ENCODE assay signal across 9 mouse cellular contexts in the genomic region with DNA sequence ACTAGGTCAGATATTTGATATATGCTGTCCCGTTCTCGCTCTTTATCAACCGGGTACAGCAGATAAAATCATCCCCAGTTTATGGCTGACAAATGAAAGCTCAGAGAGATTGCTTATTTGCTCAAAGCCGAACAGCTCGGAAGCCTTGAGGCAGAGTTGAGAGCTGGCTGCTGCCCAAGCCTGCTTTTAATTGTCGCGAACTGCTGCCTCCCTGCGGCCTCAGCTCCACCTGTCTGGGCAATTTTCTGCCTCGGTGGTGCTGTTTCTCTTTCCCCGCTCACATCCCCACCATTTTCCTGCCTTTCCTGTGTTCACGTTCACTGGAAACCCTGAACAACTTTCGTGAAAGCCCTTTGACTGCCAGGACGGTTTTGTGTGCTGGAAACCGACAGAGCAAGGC. TPM values are rescaled to one million over a fixed set of nuclear protein-coding genes. Genes with fewer than 3 reads are reported as not detected.
DNase-seq lines count a peak whose midpoint lies in the region; ATAC-seq lines count a peak whose summit lies in the region.
"Had no signal": no experiment of that assay in that cellular context is flagged by ENCODE, and none has a peak within 500 bp of the region (broad histone marks: within the 10 kb centered on the region; RNA-seq: fewer than 3 reads in every experiment).

No protein-coding gene starts in this region.

- H3K4me1 ChIP-seq in heart, embryonic 13.5 days, result peaks cover 28% of the 10 kb centered on the region
- peaks cover 19% of the 10 kb centered on the region for H3K4me1 ChIP-seq in heart, embryonic 10.5 days

- peak overlapping the region; percentile 56 for H3K9ac ChIP-seq in heart, embryonic 13.5 days
- H3K9ac ChIP-seq: midbrain, embryonic 12.5 days had no signal

- WGBS in heart, embryonic 13.5 days, result 31% methylated on average over 14 of the region's 14 CpGs
- WGBS in heart, embryonic 10.5 days, result 38% methylated on average over 14 of the region's 14 CpGs

- no peaks in the 10 kb centered on the region for H3K36me3 ChIP-seq in heart, embryonic 13.5 days
- no peaks in the 10 kb centered on the region for H3K36me3 ChIP-seq in heart, embryonic 10.5 days
- H3K36me3 ChIP-seq: midbrain, embryonic 12.5 days had no signal

- no peak overlapping the region for H3K4me3 ChIP-seq in heart, embryonic 13.5 days
- H3K4me3 ChIP-seq in heart, embryonic 10.5 days, result no peak overlapping the region
- H3K4me3 ChIP-seq: midbrain, embryonic 12.5 days had no signal

- DNase-seq in heart, embryonic 10.5 days (ENCODE audit: low spot score), result no peak
- peak; percentile 67 for DNase-seq in MN1 (ENCODE audit: low spot score)
- DNase-seq in cerebellum, postnatal 10 days, result peak; percentile 92
- DNase-seq in gastrocnemius, postnatal 36 days, result peak; percentile 35 to 44
- peak; percentile 65 to 74 for DNase-seq in left cerebral cortex, postnatal 25 days (ENCODE audit: low spot score in 2 of 2)
- peak; percentile 72 for DNase-seq in right cerebral cortex, adult 18-20 months
- DNase-seq in thymus, postnatal 4 days, result no peak

- intact Hi-C loops in gastrocnemius, postnatal 36 days (cut with DNase I), result loop anchor here (5.0 kb wide), 1 partner anchor 118 kb away; no protein-coding TSS in a partner anchor
- intact Hi-C loops in left cerebral cortex, postnatal 25 days (cut with DNase I), result no loop called here

- no peak overlapping the region for H3K27ac ChIP-seq in heart, embryonic 13.5 days (replicated peaks)
- H3K27ac ChIP-seq in heart, embryonic 10.5 days, result no peak overlapping the region
- H3K27ac ChIP-seq: midbrain, embryonic 12.5 days had no signal

- H3K9me3 ChIP-seq in heart, embryonic 13.5 days, result no peaks in the 10 kb centered on the region
- H3K9me3 ChIP-seq in heart, embryonic 10.5 days, result no peaks in the 10 kb centered on the region
- H3K9me3 ChIP-seq: midbrain, embryonic 12.5 days had no signal

- no peak for ATAC-seq in heart, embryonic 13.5 days (ENCODE audit: extremely low read depth, insufficient number of reproducible peaks, low FRiP score, low TSS enrichment)

- H3K4me2 ChIP-seq in heart, embryonic 13.5 days, result peak overlapping the region; percentile 18; the same call in 1 of the 2 replicates
- H3K4me2 ChIP-seq: midbrain, embryonic 12.5 days had no signal

- H3K27me3 ChIP-seq in heart, embryonic 13.5 days (replicated peaks), result peaks cover 11% of the 10 kb centered on the region; the same call in 1 of the 2 replicates
- H3K27me3 ChIP-seq in heart, embryonic 10.5 days (ENCODE audit: insufficient read depth, poor library complexity, severe bottlenecking), result 0 out of 2 replicates have a peak, but pooled peaks cover 5% of the 10 kb centered on the region

RNA-seq across cellular contexts. Expression of a gene that starts 39.8 kb away (rescaled TPM):
- 1.1 and 1.2 TPM in 2 replicates for polyA plus RNA-seq in heart, embryonic 13.5 days (2015; fragmentation: Nextera tagmentation; extraction: Ambion mirVana)
- polyA plus RNA-seq in heart, embryonic 10.5 days (2016; fragmentation: Nextera tagmentation; extraction: Ambion mirVana), result 0.97 and 1.5 TPM in 2 replicates
- 1 to 10 TPM; 4.3 to 4.9 TPM for total RNA-seq in gastrocnemius, postnatal 36 days (2021)
- total RNA-seq in left cerebral cortex, postnatal 25 days (2021), result 100 to 1,000 TPM; 349 to 370 TPM

Comparison
In these comparisons a context has a peak if more than half of its experiments do, and no peak if none do; other contexts are left out.
1. DNase-seq: peak in MN1 (single experiment), cerebellum, postnatal 10 days (2 of 2), gastrocnemius, postnatal 36 days (2 of 2), left cerebral cortex, postnatal 25 days (2 of 2) and right cerebral cortex, adult 18-20 months (single experiment); none in heart, embryonic 10.5 days (single experiment) and thymus, postnatal 4 days (single experiment).
2. RNA of a gene that starts 39.8 kb away (total RNA-seq): 349 to 370 TPM in left cerebral cortex, postnatal 25 days; 4.3 to 4.9 TPM in gastrocnemius, postnatal 36 days; every median in the first group is over 10 times any median in the second.